9 mouse cellular contexts compared by ENCODE assay signal in the genomic region with DNA sequence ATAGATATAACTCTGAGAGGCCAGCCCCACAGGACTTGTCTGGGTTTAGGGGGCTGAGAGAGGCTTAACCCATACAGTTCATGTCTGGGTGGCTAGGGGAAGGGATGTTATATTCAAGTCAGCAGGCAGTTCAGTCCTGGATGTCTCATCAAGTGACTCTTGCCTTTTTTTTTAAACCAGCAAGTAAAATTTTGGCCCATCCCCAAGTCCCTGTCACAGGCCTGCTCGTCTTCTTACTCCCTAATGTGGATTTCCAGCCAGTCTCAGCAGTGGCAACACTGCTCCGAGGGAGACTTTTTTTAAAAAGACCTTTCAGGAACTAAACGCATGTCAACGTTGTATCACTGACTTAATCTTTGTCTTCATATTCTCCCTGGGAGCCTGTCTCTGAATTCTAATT. TPM values are rescaled to one million over a fixed set of nuclear protein-coding genes. Genes with fewer than 3 reads are reported as not detected.
DNase-seq lines count a peak whose midpoint lies in the region; ATAC-seq lines count a peak whose summit lies in the region.
"Had no signal": no experiment of that assay in that cellular context is flagged by ENCODE, and none has a peak within 500 bp of the region (broad histone marks: within the 10 kb centered on the region; RNA-seq: fewer than 3 reads in every experiment).

No protein-coding gene starts in this region.

- no peaks in the 10 kb centered on the region for H3K27me3 ChIP-seq in hindbrain, embryonic 10.5 days (ENCODE audit: insufficient read depth, poor library complexity, severe bottlenecking)
- no peaks in the 10 kb centered on the region for H3K27me3 ChIP-seq in neural tube, embryonic 13.5 days

- H3K4me3 ChIP-seq in hindbrain, embryonic 10.5 days, result peak overlapping the region; percentile 94
- peak overlapping the region; percentile 99 for H3K4me3 ChIP-seq in neural tube, embryonic 13.5 days

- H3K36me3 ChIP-seq in hindbrain, embryonic 10.5 days, result no peaks in the 10 kb centered on the region
- H3K36me3 ChIP-seq in neural tube, embryonic 13.5 days, result peaks cover 8% of the 10 kb centered on the region; the same call in 1 of the 2 replicates

- ATAC-seq in neural tube, embryonic 13.5 days (ENCODE audit: low read depth), result no peak
- ATAC-seq in megakaryocyte progenitor cell, adult 5-6 weeks (replicated peaks; ENCODE audit: poor library complexity), result no peak

- DNase-seq in heart, adult 18-20 months, result peak; percentile 42 to 47
- DNase-seq in heart, adult 8-10 months (ENCODE audit: low spot score), result no peak
- DNase-seq in left cerebral cortex, postnatal 4 days, result peak; percentile 20
- DNase-seq in left cerebral cortex, adult 8-10 months (ENCODE audit: low spot score in 2 of 2), result no peak
- no peak for DNase-seq in hindbrain, embryonic 10.5 days (ENCODE audit: low spot score)
- no peak for DNase-seq in thymus, postnatal 10 days (ENCODE audit: low spot score in 2 of 2)
- DNase-seq: lung, postnatal 14 days had no signal

- no peaks in the 10 kb centered on the region for H3K9me3 ChIP-seq in hindbrain, embryonic 10.5 days
- H3K9me3 ChIP-seq in neural tube, embryonic 13.5 days, result no peaks in the 10 kb centered on the region

- peak overlapping the region; percentile 99 for H3K9ac ChIP-seq in neural tube, embryonic 13.5 days

- peak overlapping the region; percentile 73 for H3K27ac ChIP-seq in hindbrain, embryonic 10.5 days
- peak overlapping the region; percentile 97 for H3K27ac ChIP-seq in neural tube, embryonic 13.5 days (replicated peaks)

- H3K4me1 ChIP-seq in hindbrain, embryonic 10.5 days (replicated peaks), result peaks cover 98% of the 10 kb centered on the region
- H3K4me1 ChIP-seq in neural tube, embryonic 13.5 days (replicated peaks), result peaks cover 92% of the 10 kb centered on the region

- peak overlapping the region; percentile 85 for H3K4me2 ChIP-seq in neural tube, embryonic 13.5 days

- intact Hi-C loops in left cerebral cortex, postnatal 4 days (cut with DNase I), result loop anchor here (10.0 kb wide), 3 partner anchors 100 to 1050 kb away; no protein-coding TSS in a partner anchor

- 38% methylated on average over 4 of the region's 4 CpGs for WGBS in hindbrain, embryonic 10.5 days
- WGBS in neural tube, embryonic 13.5 days, result 23% methylated on average over 4 of the region's 4 CpGs

RNA-seq across cellular contexts. Expression of a gene that starts 7.0 kb away (rescaled TPM):
- total RNA-seq in heart, adult 18-20 months (2021), result 10 to 100 TPM; 28.2 to 29.1 TPM
- total RNA-seq in heart, adult 8-10 months (2022), result 10 to 100 TPM; 18.8 to 28.3 (median 25.5) TPM
- total RNA-seq in left cerebral cortex, postnatal 4 days (2021), result 100 to 1,000 TPM; 132 to 134 TPM
- total RNA-seq in left cerebral cortex, adult 8-10 months (2022), result 10 to 100 TPM; 81.1 to 87.8 (median 82.6) TPM
- polyA plus RNA-seq in hindbrain, embryonic 10.5 days (2016; fragmentation: Nextera tagmentation; extraction: Ambion mirVana), result 17.5 and 23.9 TPM in 2 replicates
- 42.6 and 50.5 TPM in 2 replicates for polyA plus RNA-seq in neural tube, embryonic 13.5 days (2015; fragmentation: Nextera tagmentation; extraction: Ambion mirVana)
- total RNA-seq in megakaryocyte progenitor cell, adult 5-6 weeks (2015), result 0.39 and 0.72 TPM in 2 replicates
- total RNA-seq in megakaryocyte progenitor cell, adult 5-6 weeks (2017), result 0.17 and 0.34 TPM in 2 replicates

Comparison
In these comparisons a context has a peak if more than half of its experiments do, and no peak if none do; other contexts are left out.
1. DNase-seq: peak in heart, adult 18-20 months (2 of 2) and left cerebral cortex, postnatal 4 days (single experiment); none in heart, adult 8-10 months (single experiment), left cerebral cortex, adult 8-10 months (0 of 2), hindbrain, embryonic 10.5 days (single experiment) and thymus, postnatal 10 days (0 of 2).
2. RNA of a gene that starts 7.0 kb away (total RNA-seq): 132 to 134 TPM in left cerebral cortex, postnatal 4 days, 81.1 to 87.8 TPM in left cerebral cortex, adult 8-10 months, 28.2 to 29.1 TPM in heart, adult 18-20 months and 18.8 to 28.3 TPM in heart, adult 8-10 months; 0.17 to 0.72 TPM in megakaryocyte progenitor cell, adult 5-6 weeks; every median in the first group is over 10 times any median in the second.